Mouse (Mus musculus) retina, embryonic 14.5 days (tissue): ENCODE measurements around the gene Mfsd5.

Experiments
- DNase-seq: peaks from one replicate; pipeline ENCODE4 v3.0.0-alpha.2; 2015; ENCODE audit warnings: low spot score

Gene Mfsd5

GRCm38 (mm10) chr15:102248131-102248811, 31.0 kb upstream of the Mfsd5 start:
- no peak for DNase-seq

- DNase-seq: no peak
These were observed 30.5 kb upstream of the Mfsd5 start for GRCm38 (mm10) chr15:102248812-102249191.

GRCm38 (mm10) chr15:102249251-102249691, 30.0 kb upstream of the Mfsd5 start:
- no peak for DNase-seq

- DNase-seq: no peak
These were observed 29.3 kb upstream of the Mfsd5 start for GRCm38 (mm10) chr15:102249967-102250366.

- DNase-seq: no peak
These were observed 28.7 kb upstream of the Mfsd5 start for GRCm38 (mm10) chr15:102250521-102250920.

- DNase-seq: no peak
These were observed 23.6 kb upstream of the Mfsd5 start for GRCm38 (mm10) chr15:102255547-102256255.

GRCm38 (mm10) chr15:102256431-102257201, 22.6 kb upstream of the Mfsd5 start:
- DNase-seq: no peak

- peak; percentile 27 for DNase-seq
These were observed 21.8 kb upstream of the Mfsd5 start, which contains the start of gene Rarg for GRCm38 (mm10) chr15:102257202-102258075. TSS of gene Rarg (minus strand) at chr15:102257517.

- no peak for DNase-seq
These were observed 21.2 kb upstream of the Mfsd5 start for GRCm38 (mm10) chr15:102258076-102258470.

GRCm38 (mm10) chr15:102258581-102259253, 20.5 kb upstream of the Mfsd5 start:
- no peak for DNase-seq

GRCm38 (mm10) chr15:102262582-102262981, 16.7 kb upstream of the Mfsd5 start:
- no peak for DNase-seq

GRCm38 (mm10) chr15:102263037-102263436, 16.2 kb upstream of the Mfsd5 start:
- no peak for DNase-seq

GRCm38 (mm10) chr15:102265548-102265947, 13.7 kb upstream of the Mfsd5 start:
- no peak for DNase-seq

GRCm38 (mm10) chr15:102270274-102270960, 8.8 kb upstream of the Mfsd5 start, which contains the start of gene Gm9918:
TSS of gene Gm9918 (plus strand) at chr15:102270563.
- peak; percentile 27 for DNase-seq

- DNase-seq: no peak
These were observed 7.8 kb upstream of the Mfsd5 start for GRCm38 (mm10) chr15:102271441-102271840.

GRCm38 (mm10) chr15:102273982-102274716, 5.1 kb upstream of the Mfsd5 start:
- DNase-seq: no peak

- DNase-seq: no peak
These were observed 545 bp upstream of the Mfsd5 start for GRCm38 (mm10) chr15:102278726-102279091.

GRCm38 (mm10) chr15:102279783-102280520, 698 bp downstream of the Mfsd5 start:
- no peak for DNase-seq

GRCm38 (mm10) chr15:102280623-102281022, 1.4 kb downstream of the Mfsd5 start:
- DNase-seq: no peak
